Mouse (Mus musculus) neural tube, embryonic 10.5 days (tissue): ENCODE measurements around the gene Tpsg1.

Experiments used
- DNase-seq: peaks from one replicate; pipeline ENCODE4 v3.0.0-alpha.2; 2017; ENCODE audit warnings: low spot score; ENCODE audit errors: extremely low spot score

Gene Tpsg1

DNA sequence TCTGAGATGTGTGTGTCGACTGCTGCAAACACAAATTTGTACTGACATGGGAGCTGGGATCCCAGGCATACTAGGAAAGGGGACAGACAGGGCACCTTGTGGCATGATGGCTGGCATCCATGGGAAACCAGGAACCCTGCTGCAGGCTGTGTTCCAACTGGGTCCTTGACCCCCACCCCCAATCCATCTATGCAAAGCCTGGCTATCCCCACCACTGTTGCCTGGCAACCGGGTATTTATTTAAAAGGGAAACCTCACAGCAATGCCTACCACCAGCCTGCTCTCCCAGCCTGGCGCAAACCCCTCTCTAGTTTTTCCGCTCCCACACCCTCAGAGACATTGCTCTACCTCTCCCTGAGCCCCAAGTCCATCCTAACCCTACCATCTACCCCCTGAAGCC is 38.3 kb downstream of the Tpsg1 start:
- no peak for DNase-seq

DNA sequence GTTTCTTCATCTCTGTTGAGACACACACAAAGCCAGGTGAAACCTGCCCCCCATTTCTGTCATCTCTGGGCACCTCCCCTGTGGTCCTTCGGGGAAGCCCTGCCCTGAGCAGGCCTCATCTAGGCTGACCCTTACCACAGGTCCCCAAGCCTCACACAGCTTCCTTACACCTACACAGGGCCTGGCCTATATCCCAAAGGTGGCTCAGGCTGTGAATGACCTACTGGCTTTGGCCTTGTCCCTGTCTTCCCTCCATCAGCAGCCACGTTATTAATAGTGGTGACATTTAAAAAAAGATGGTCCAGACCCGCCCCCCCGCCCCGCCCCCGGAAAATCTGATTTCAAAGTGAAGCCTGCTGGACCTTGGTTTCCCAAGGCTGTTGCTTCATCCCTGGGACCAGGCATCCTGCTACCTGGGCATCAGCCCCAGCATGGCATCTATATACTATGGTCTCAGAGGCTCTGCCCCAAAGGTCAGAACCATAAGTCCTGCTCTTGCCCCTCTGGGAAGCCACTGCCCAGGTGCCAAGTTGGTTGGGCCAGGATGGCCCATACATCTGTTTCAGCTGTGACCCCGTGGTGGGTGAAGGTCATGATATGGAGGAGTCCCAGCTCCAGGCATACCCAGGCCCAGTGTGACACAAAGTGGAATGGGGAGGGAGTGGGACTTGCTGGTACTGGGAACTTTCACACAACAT is 39.4 kb downstream of the Tpsg1 start:
- DNase-seq, result no peak

DNA sequence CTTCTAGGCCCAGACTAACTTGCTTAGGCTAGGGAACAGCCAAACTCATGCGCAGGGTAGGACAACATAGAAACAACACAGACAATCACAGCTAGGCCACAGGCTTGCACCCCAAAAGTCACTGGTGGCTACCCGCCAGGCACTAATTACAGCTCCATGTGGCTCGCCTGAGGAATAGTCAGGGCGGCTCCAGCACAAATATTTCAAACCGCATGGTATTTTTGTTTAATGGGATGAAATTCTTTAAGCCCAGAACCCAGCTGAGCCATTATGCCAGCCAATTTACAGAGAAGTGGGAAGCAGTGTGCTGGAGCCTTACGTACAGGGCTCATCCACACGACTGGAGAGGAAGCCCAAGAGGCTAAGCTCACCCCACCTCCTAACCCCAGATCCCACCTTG is 40.5 kb downstream of the Tpsg1 start:
- DNase-seq, result no peak

DNA sequence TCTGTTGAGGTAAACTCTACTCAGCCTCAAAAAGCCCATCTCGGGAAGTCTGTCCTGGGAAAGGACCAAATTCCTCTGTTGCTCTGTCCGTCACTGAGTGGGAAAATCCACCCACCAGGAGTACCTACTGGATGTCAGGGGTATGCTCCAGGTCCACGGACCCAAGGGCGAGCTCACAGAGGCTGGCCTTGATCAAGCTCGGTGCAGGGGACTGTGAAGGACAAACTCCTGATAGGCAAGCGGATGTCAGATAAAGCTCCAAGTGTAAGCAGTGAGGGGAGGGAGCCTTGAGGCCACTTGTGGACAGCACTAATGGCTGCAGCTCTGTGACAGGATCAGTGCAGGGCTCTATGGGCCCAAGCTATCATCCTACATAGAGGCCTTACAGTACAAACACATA is 41.1 kb downstream of the Tpsg1 start:
- no peak for DNase-seq

DNA sequence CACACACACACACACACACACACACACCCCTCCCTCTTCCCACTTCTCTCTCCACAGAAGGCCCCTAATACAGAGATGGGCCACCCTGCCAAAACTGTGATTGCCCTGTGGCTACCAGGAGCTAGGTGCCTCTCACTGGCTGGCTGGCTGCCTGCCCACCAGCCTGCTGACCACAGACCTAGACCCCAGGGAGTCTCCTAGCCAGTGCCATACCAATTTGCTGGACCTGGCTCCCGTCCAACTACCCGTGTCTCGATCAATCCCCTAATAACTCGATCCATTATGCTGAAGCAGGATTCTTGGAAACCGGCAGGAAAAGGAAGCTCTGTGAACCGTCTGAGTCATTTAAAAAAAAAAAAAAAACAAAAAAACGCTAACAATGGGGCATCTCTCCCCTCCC is 41.7 kb downstream of the Tpsg1 start:
- no peak for DNase-seq

DNA sequence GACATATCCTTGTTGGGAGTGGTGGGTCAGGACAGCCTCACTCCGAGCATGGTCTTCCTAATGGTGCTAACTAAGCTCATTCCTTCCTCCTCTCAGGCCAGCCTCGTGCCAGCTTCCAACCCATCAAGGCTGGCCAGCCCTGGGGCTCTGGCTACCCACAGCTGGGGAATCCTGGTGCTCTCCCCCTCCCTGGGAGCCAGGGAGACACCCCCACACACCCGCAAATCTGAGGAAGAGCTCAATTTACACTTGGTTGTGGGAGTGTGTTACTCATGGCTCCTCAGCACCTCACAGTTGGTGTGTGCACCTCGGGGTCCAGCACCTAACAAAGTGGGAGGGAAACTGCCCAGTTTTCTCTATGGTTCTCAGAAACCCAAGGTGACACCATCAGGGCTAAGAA is 42.2 kb downstream of the Tpsg1 start:
- no peak for DNase-seq

DNA sequence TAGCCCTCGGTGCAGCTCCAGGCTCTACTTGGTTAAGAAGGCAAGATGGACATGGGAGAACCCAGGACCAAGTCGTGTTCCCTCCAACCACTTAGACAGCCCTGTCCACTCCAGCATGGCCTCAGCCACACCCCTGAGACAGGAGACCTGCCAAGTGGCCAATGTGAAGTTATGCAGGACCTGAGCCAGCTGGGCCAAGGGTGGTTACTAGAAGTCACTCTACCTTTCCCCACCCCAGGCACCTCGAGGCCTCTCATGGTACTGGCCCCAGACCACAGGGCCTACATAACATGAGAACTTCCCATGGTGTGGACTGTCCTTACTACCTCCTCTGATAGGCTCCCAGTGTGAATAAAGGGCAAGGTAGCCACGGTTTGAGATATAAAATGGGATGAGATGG is 45.1 kb downstream of the Tpsg1 start:
- no peak for DNase-seq

DNA sequence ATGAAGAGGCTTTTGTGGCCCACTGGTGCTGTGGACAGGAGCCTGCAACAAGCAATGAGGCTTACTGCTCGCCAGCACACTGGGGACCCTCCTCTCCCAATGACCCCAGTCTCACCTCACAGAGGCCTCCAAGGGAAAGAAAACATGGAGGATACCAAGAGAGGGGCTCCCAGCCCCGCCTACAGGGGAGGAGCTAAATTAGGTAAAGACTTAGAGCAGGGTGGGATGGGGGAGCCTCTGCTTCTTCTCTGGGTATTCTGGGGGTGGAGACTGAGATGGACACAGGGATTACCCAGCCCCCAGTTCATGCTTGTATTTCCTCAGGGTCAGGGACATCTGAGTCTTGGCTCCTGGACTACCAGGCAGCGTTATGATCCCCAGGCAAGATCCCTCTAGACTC is 45.8 kb downstream of the Tpsg1 start:
- DNase-seq, result no peak

DNA sequence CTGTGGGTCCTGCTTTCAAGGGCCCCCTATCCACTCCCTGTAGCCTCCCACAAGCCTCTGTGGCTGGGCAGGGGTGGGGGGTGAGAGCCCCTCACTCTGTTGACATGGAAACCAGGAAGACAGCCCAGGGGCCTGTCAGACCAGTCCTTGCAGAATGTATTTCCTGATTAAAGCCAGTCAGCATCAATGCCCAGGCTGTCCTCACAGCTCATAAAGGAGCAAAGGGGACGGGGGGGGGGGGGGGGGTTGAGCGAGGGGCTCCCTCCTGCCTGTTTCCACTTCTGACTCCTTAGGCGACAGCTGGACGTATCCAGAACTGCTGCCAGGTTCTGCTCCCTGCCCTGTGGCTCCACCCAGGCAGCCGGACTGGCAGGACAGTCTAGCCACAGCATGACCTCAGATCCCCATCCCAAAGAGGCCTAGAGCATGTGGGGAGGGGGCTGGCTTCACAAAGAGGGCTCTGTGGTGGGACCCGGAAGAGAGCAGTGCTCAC is 46.4 kb downstream of the Tpsg1 start:
- DNase-seq, result peak; percentile 53

DNA sequence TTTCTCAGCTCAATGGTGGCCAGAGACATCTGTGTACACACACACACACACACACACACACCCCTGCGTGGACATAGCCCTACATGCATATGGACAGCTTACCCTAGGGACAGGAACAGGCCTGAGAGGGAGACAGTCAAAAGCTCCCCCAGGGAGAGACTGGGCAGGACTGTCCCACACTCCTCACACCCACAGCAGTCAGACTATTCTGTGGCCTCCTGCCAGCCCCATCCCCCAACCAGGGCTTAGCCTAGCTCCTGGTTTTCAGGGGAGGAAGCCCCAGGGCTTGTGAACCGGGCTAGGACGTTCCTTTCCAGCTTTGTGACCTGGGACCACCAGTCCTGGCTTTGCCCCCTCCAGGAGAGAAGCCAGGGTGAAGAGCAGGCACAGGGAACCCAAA is 47.1 kb downstream of the Tpsg1 start:
- DNase-seq, result no peak

DNA sequence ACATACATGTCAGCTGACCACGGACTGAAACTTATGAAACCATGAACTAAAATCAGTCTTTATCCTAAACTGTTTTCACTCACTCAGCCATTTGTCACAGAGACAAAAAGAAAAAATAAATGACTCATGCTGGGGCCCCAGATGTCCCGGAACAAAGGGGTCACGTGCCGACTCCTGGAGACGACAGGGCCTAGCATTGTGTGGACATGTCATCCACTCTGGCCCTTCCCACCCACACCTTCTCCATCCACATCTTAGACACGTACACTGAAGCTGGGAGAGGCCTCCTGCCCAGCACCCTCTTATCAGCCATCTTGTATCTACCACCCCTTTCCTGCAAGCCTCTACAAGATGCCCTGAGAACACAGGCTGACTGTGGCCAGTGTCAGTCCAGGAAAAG is 48.9 kb downstream of the Tpsg1 start:
- no peak for DNase-seq

DNA sequence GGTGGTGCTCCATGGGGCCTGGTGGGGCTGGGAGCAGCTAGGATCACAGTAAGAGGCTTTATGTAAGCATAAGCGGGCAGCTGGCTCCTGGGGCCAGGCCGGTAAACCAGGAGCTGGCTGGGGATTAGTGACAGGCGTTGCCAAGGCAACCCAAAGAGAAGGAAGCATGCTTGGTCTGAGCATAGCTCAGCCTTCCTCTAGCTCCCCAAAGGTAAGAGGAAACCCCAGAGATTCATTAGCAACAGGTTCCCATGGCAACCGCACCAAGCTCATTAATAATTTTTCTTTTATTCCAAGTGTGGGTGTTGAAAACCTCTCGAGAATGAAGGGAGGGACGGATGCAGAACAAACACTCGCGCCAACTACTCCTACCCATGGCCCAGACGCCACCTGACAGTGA is 49.9 kb downstream of the Tpsg1 start:
- DNase-seq, result no peak

DNA sequence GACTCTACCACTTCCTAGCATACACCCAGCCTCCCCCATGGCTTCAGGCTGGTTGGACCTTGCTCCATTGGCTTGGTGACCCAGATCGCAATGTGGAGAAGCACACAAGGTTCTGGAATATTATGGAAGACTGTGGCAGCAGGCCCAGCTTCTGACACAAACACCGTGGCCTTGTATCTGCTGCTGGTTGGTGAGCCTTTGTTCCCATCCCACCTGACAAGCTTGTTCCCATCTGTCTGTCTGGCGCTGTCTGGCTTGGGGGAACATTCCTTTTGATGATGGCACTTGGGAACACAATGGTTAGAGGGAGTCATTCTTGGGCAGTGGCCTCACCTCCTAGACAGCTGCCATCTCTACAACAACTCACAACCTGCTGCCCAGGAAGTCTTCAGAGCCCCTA is 51.9 kb downstream of the Tpsg1 start:
- no peak for DNase-seq
